Mouse (Mus musculus) megakaryocyte, embryonic 14.5 days (primary cell): ENCODE data around the gene Adam19. TPM values are rescaled to one million over a fixed set of nuclear protein-coding genes. Genes with fewer than 3 reads are reported as not detected.
A peak's percentile ranks its signal among the peaks of the same experiment; 100 is the strongest.

ENCODE experiments used
- H3K27me3 ChIP-seq: replicated peaks from 2 replicates; pipeline ENCODE3; 2012; ENCODE audit warnings: inconsistent platforms
- H3K36me3 ChIP-seq: replicated peaks from 2 replicates; pipeline ENCODE3; 2012; ENCODE audit warnings: low read length, inconsistent platforms, mixed read lengths
- H3K4me1 ChIP-seq: 2 replicates; pipeline ENCODE4 v1.6.1; 2012; ENCODE audit warnings: inconsistent platforms
- H3K4me3 ChIP-seq: replicated peaks from 2 replicates; pipeline ENCODE3; 2012; ENCODE audit warnings: moderate library complexity, mild to moderate bottlenecking, inconsistent platforms
- H3K9me3 ChIP-seq: 2 replicates; pipeline ENCODE4 v1.6.1; 2012; ENCODE audit warnings: inconsistent platforms
- FLI1 ChIP-seq: IDR thresholded peaks from 2 replicates; pipeline ENCODE4 v1.6.1; 2012; ENCODE audit warnings: low read length, inconsistent platforms, mixed read lengths
- GATA1 ChIP-seq: IDR thresholded peaks from 3 replicates; pipeline ENCODE4 v1.6.1; 2012; ENCODE audit warnings: mixed read lengths, low read length, inconsistent platforms, borderline replicate concordance
- polyA plus RNA-seq: library from polyadenylated mRNA; stranded (reverse); fragments of >175 nt; gene quantifications from 2 replicates; pipeline ENCODE4 v1.2.3, GENCODE M21; 2012; ENCODE audit warnings: low replicate concordance; ENCODE audit not compliant: insufficient read depth

The Adam19 gene
- polyA plus RNA-seq, 1 experiment, result 0.21 TPM

- Histone ChIP-seq H3K9me3 (peaks cover 9% of the 10 kb centered on the region), H3K4me1 (no peaks in the 10 kb centered on the region), H3K36me3 (no peaks in the 10 kb centered on the region), H3K27me3 (peaks cover 3% of the 10 kb centered on the region), H3K4me3 (peak overlapping the region; percentile 23)
- no peak for TF ChIP-seq GATA1
- no peak for TF ChIP-seq FLI1
Measured at GRCm38 (mm10) chr11:46072466-46073060, 16.8 kb downstream of the Adam19 start.

- H3K4me1 ChIP-seq, result 0 out of 2 replicates have a peak, but pooled peaks cover 3% of the 10 kb centered on the region
- no peak for TF ChIP-seq GATA1
- TF ChIP-seq FLI1, result no peak
Measured at GRCm38 (mm10) chr11:46073061-46073849, 17.5 kb downstream of the Adam19 start.

GRCm38 (mm10) chr11:46073850-46074688 is 18.3 kb downstream of the Adam19 start:
- TF ChIP-seq GATA1, result no peak
- no peak for TF ChIP-seq FLI1
- 0 out of 2 replicates have a peak, but pooled peaks cover 3% of the 10 kb centered on the region for H3K4me1 ChIP-seq

More at GRCm38 (mm10) chr11:46073061-46073849, 17.5 kb downstream of the Adam19 start:
- Histone ChIP-seq H3K27me3 (peaks cover 3% of the 10 kb centered on the region), H3K36me3 (no peaks in the 10 kb centered on the region), H3K4me3 (no peak overlapping the region), H3K9me3 (peaks cover 14% of the 10 kb centered on the region)

GRCm38 (mm10) chr11:46075507-46075906 is 19.7 kb downstream of the Adam19 start:
- Histone ChIP-seq H3K36me3 (no peaks in the 10 kb centered on the region), H3K27me3 (peaks cover 2% of the 10 kb centered on the region), H3K9me3 (peaks cover 14% of the 10 kb centered on the region), H3K4me3 (no peak overlapping the region), H3K4me1 (0 out of 2 replicates have a peak, but pooled peaks cover 3% of the 10 kb centered on the region)
- no peak for TF ChIP-seq GATA1
- no peak for TF ChIP-seq FLI1

More at GRCm38 (mm10) chr11:46073850-46074688, 18.3 kb downstream of the Adam19 start:
- Histone ChIP-seq H3K36me3 (no peaks in the 10 kb centered on the region), H3K4me3 (no peak overlapping the region), H3K27me3 (peaks cover 3% of the 10 kb centered on the region), H3K9me3 (peaks cover 14% of the 10 kb centered on the region)

DNA sequence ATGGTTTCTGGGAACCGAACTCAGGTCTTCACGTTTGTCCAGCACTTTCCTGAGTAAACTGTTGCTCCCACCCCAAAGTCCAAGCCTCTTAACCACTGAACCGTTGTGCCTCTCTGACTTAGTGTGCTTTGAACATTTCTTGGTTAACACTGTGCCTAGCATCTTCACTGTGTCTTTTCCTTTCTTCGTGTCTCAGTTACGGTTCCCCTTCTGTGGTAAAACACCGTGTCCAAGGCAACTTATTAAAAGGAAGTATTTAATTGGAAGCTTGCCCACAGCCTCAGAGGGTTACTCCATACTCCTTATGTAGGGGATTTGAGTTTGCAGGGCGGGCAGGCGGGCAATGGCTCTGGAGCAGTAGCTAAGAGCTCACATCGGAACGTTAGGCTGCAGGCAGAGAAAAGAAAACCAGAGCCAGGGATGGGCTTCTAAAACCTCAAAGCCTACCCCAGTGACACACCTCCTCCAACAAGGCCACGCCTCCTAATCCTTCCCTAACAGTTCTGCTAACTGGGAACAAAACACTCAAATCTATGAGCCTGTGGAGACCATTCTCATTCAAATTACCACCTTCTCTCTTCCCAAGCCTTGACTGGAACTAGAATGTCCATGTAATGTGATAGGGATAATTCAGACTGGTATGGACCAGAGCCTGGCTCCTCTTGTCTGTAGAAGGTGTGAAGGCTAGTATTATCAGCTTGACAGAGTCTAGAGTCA is 20.8 kb downstream of the Adam19 start:
- H3K27me3 ChIP-seq, result no peaks in the 10 kb centered on the region
- H3K4me1 ChIP-seq, result 0 out of 2 replicates have a peak, but pooled peaks cover 3% of the 10 kb centered on the region
- H3K4me3 ChIP-seq, result no peak overlapping the region
- H3K9me3 ChIP-seq, result peaks cover 14% of the 10 kb centered on the region
- H3K36me3 ChIP-seq, result no peaks in the 10 kb centered on the region
- TF ChIP-seq FLI1, result no peak
- no peak for TF ChIP-seq GATA1

GRCm38 (mm10) chr11:46077304-46077703 is 21.5 kb downstream of the Adam19 start:
- TF ChIP-seq GATA1 (no peak), FLI1 (no peak)
- H3K36me3 ChIP-seq, result no peaks in the 10 kb centered on the region
- H3K4me1 ChIP-seq, result 0 out of 2 replicates have a peak, but pooled peaks cover 3% of the 10 kb centered on the region
- peaks cover 14% of the 10 kb centered on the region for H3K9me3 ChIP-seq
- H3K27me3 ChIP-seq, result no peaks in the 10 kb centered on the region
- no peak overlapping the region for H3K4me3 ChIP-seq

GRCm38 (mm10) chr11:46077732-46078375 is 22.1 kb downstream of the Adam19 start:
- peaks cover 14% of the 10 kb centered on the region for H3K9me3 ChIP-seq
- 0 out of 2 replicates have a peak, but pooled peaks cover 3% of the 10 kb centered on the region for H3K4me1 ChIP-seq
- H3K36me3 ChIP-seq, result no peaks in the 10 kb centered on the region
- no peaks in the 10 kb centered on the region for H3K27me3 ChIP-seq
- no peak overlapping the region for H3K4me3 ChIP-seq
- TF ChIP-seq FLI1 (no peak), GATA1 (no peak)

- Histone ChIP-seq H3K27me3 (no peaks in the 10 kb centered on the region), H3K4me3 (no peak overlapping the region), H3K9me3 (peaks cover 14% of the 10 kb centered on the region), H3K4me1 (0 out of 2 replicates have a peak, but pooled peaks cover 3% of the 10 kb centered on the region), H3K36me3 (no peaks in the 10 kb centered on the region)
- no peak for TF ChIP-seq FLI1
- no peak for TF ChIP-seq GATA1
Measured at GRCm38 (mm10) chr11:46081075-46081474, 25.3 kb downstream of the Adam19 start.

DNA sequence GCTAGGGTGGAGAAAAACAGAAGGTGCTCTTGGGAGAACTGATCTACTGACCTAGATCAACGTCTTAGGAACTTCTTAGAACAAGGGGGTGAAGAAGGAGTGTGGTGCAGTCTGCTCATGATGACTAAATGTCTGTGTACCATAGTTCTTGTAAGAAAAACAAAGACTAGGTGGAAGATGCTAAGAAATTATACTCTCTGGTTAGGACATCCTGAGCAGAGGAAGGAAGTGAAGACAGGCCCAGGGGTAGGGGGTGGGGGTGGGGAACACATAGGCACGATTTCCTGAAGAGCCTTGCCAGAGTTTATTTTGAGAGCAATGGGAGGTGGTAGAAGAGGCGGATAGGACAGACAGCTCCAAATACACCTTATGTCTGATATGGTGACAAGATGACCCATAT is 27.6 kb downstream of the Adam19 start:
- no peaks in the 10 kb centered on the region for H3K4me1 ChIP-seq
- H3K9me3 ChIP-seq, result no peaks in the 10 kb centered on the region
- no peaks in the 10 kb centered on the region for H3K27me3 ChIP-seq
- no peak overlapping the region for H3K4me3 ChIP-seq
- TF ChIP-seq GATA1, result no peak
- no peak for TF ChIP-seq FLI1
- H3K36me3 ChIP-seq, result no peaks in the 10 kb centered on the region
